Mouse (Mus musculus) common myeloid progenitor, adult 5-6 weeks (primary cell): ENCODE data around the gene Tyw1. TPM values are rescaled to one million over a fixed set of nuclear protein-coding genes. Genes with fewer than 3 reads are reported as not detected.

Experiments
- ATAC-seq: replicated peaks from 2 replicates; pipeline ENCODE4 v1.8.0; 2016; ENCODE audit warnings: low read depth, mild to moderate bottlenecking, moderate TSS enrichment, inconsistent platforms; ENCODE audit not compliant: poor library complexity, severe bottlenecking
- total RNA-seq: library from RNA; stranded (forward); fragments of 200-1000, 187-1606 nt; gene quantifications from 2 replicates; pipeline ENCODE4 v1.2.3, GENCODE M21; 2017

The Tyw1 gene
- total RNA-seq, 1 experiment from 2014 or later = 43.0 TPM

GRCm38 (mm10) chr5:130363773-130364172, 108.4 kb downstream of the Tyw1 start:
- no peak for ATAC-seq

DNA sequence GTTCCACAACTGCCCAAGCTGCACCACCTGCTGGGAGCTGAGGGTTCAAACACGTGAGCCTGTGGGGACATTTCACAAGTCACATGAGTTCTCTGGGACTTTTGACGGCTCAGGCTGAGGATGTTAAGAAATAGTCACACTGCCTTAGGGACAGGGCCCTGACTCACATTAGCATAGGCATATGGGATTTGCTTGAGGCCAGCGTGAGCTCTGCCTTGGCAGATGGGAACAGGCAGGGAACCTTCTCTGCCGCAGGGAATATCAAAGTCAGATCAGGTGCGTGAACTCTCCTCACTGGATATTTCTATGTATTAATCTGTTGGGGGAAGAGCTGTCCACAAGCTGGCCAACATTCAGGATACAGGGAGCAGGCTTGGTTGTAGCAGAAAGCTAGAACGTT, 112.8 kb downstream of the Tyw1 start:
- no peak for ATAC-seq

- ATAC-seq = no peak
These were observed 113.8 kb downstream of the Tyw1 start, which contains the start of gene Caln1 for GRCm38 (mm10) chr5:130369237-130369636. Caln1 (plus strand) TSS chr5:130369455.

GRCm38 (mm10) chr5:130375411-130375810, 120.0 kb downstream of the Tyw1 start:
- ATAC-seq = no peak

DNA sequence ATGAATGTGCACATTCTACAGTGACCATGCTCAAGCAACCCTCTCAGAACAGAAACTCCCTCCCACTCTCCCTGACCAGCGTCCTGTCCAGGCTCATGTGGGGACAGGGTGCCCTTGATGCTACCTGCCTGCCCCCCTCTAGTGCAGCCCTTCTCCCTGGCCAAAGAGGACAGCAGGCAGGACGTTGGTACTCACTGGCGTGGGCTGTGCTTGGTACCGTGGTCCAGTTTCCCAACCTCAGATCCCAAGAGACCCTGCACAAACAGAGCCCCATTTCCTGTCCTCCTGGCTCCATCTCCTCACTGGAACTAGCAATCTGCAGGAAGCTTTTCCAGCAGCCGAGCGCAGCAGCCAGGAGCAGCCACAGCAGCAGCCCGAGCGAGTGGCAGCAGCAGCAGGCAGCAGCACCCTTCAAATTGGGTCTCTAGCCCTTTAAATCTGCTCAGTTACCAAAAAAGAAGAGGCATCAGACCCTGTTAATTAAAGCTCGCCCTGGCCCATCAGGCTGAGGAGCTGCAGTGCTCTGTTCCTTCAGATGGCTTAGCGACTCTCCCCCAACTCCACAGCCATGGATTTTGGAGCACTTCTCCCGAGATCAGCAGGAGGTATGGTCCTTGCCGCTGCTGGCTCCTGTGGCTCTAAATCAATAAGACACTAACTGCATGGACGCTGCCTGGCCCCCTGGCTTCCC, 128.9 kb downstream of the Tyw1 start, which contains the start of gene A330070K13Rik:
Gene A330070K13Rik, minus strand, starts transcription at position 410 of the 691 bp plus-strand sequence.
- ATAC-seq = no peak

DNA sequence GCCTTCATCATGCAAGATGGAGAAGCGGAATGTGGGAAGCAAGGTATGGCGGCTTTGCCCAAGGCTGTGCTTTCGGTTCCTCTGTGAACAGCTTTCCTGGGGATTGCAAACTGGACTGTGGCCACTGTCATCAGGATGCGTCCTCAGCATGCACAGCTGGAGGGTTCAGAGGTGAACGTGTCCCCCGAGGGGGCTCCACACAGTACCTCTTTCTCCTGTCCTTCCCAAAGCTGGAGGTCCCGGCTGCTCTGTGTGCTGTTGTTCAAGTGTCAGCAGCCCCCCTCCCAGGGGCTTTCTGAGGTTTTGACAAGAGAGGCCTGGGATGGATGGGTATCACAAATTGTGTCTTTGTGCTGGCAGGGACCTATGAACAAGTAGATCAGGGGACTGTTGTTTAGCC, 131.0 kb downstream of the Tyw1 start:
- no peak for ATAC-seq

Other genes starting within 250 kb of the Tyw1 start
- 16.8 and 25.2 TPM in 2 replicates for gene Asl, start 226.4 kb upstream of the Tyw1 start, total RNA-seq
- 40.0 and 42.2 TPM in 2 replicates for gene Crcp, start 226.3 kb upstream of the Tyw1 start, total RNA-seq
- 2.7 and 7.8 TPM in 2 replicates for gene Tpst1, start 182.3 kb upstream of the Tyw1 start, total RNA-seq
- 2.3 and 9.3 TPM in 2 replicates for gene Kctd7, start 110.8 kb upstream of the Tyw1 start, total RNA-seq
- gene Rabgef1, start 83.8 kb upstream of the Tyw1 start, total RNA-seq = 32.4 and 34.3 TPM in 2 replicates
- gene Tmem248, start 38.5 kb upstream of the Tyw1 start, total RNA-seq = 42.8 and 55.1 TPM in 2 replicates
- gene Sbds, start 89 bp upstream of the Tyw1 start, total RNA-seq = 107 and 134 TPM in 2 replicates
- gene Caln1, start 113.8 kb downstream of the Tyw1 start, total RNA-seq = not detected in 2 replicates
- gene A330070K13Rik, start 129.0 kb downstream of the Tyw1 start, total RNA-seq = not detected in 2 replicates